Mouse (Mus musculus) neural tube, embryonic 15.5 days (tissue): Measurements from ENCODE around the gene Gm27027. TPM values are rescaled to one million over a fixed set of nuclear protein-coding genes. Genes with fewer than 3 reads are reported as not detected.
A peak's percentile ranks its signal among the peaks of the same experiment; 100 is the strongest.

Experiments
- ATAC-seq: fragments of 200-750 bp; cut with Nextera tagmentation; 2 replicates; pipeline ENCODE4 v1.8.0; 2017; ENCODE audit warnings: mild to moderate bottlenecking, moderate TSS enrichment, moderate library complexity; ENCODE audit not compliant: low FRiP score
- H3K27ac ChIP-seq: fragments of 300-500 bp; sonication (generic); replicated peaks from 2 replicates; pipeline ENCODE4 v1.5.1; 2015; ENCODE audit warnings: mild to moderate bottlenecking, inconsistent platforms
- H3K27me3 ChIP-seq: fragments of 300-500 bp; sonication (generic); replicated peaks from 2 replicates; pipeline ENCODE4 v1.6.1; 2015; ENCODE audit warnings: inconsistent platforms
- H3K36me3 ChIP-seq: fragments of 300-500 bp; sonication (generic); 2 replicates; pipeline ENCODE4 v1.6.1; 2015; ENCODE audit warnings: inconsistent platforms
- H3K4me1 ChIP-seq: fragments of 300-500 bp; sonication (generic); 2 replicates; pipeline ENCODE4 v1.6.1; 2015; ENCODE audit warnings: inconsistent platforms
- H3K4me2 ChIP-seq: fragments of 300-500 bp; sonication (generic); 2 replicates; pipeline ENCODE4 v1.6.1; 2015; ENCODE audit warnings: inconsistent platforms, mild to moderate bottlenecking, moderate library complexity
- H3K4me3 ChIP-seq: fragments of 300-500 bp; sonication (generic); replicated peaks from 2 replicates; pipeline ENCODE4 v1.5.1; 2015; ENCODE audit warnings: mild to moderate bottlenecking, inconsistent platforms
- H3K9ac ChIP-seq: fragments of 300-500 bp; sonication (generic); replicated peaks from 2 replicates; pipeline ENCODE4 v1.6.1; 2015; ENCODE audit warnings: mild to moderate bottlenecking, inconsistent platforms
- H3K9me3 ChIP-seq: fragments of 300-500 bp; sonication (generic); replicated peaks from 2 replicates; pipeline ENCODE4 v1.6.1; 2016; ENCODE audit warnings: inconsistent platforms
- WGBS: fragments of 180-500 bp; shearing (Covaris S2); methylation state at CpG from one replicate; pipeline ENCODE4 v1.1.7; 2015; ENCODE audit warnings: mixed read lengths; 5-methylcytosine and 5-hydroxymethylcytosine counted together
- polyA plus RNA-seq: library from polyadenylated mRNA; unstranded; fragments of >200 nt; fragmentation: Nextera tagmentation; extraction: Ambion mirVana; gene quantifications from 2 replicates; pipeline ENCODE4 v1.2.1, GENCODE M21; 2015

Gm27027 gene
- polyA plus RNA-seq, 1 experiment from 2014 or later: not detected

DNA sequence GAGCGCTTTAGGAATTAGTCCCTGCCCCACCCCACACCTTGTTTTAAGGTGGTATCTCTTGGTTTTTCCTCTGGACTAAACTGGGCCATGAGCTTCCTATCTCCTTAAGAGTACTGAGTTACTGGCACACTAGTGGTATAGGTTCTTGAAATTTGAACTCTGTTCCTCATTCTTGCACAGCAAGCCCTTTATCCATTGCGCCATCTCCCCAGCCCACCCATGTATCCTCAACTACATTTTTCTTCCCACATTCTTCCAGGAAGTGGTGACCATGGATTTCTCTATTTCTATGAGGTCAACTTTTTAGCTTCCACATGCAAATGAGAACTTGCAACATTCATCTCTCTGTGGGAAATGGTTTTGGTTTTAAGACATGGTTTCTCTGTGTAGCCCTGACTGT lies 82.6 kb downstream of the Gm27027 start:
- H3K4me1 ChIP-seq: peaks cover 10% of the 10 kb centered on the region
- 100% methylated on average over 2 of the region's 2 CpGs for WGBS
- H3K27me3 ChIP-seq: no peaks in the 10 kb centered on the region
- H3K9me3 ChIP-seq: no peaks in the 10 kb centered on the region
- no peak overlapping the region for H3K4me2 ChIP-seq
- H3K36me3 ChIP-seq: no peaks in the 10 kb centered on the region
- no peak overlapping the region for H3K4me3 ChIP-seq
- no peak for ATAC-seq
- no peak overlapping the region for H3K27ac ChIP-seq
- no peak overlapping the region for H3K9ac ChIP-seq

DNA sequence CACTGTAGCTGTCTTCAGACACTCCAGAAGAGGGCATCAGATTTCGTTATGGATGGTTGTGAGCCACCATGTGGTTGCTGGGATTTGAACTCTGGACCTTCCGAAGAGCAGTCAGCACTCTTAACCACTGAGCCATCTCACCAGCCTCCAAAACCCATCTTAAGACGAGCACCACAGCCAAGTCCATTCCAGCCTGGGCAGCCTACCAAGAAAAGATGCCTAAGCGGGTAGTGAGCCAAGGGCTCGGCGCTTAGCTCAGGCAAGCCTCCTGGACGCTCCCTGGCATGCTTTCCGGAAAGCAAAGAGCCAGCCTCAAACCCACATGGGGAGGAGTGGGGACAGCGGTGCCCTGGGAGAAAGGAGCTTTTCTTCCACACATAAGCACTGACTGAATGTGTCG lies 84.2 kb downstream of the Gm27027 start:
- no peaks in the 10 kb centered on the region for H3K27me3 ChIP-seq
- ATAC-seq: no peak
- WGBS: 76% methylated on average over 10 of the region's 10 CpGs
- no peaks in the 10 kb centered on the region for H3K9me3 ChIP-seq
- peaks cover 26% of the 10 kb centered on the region for H3K4me1 ChIP-seq
- H3K27ac ChIP-seq: no peak overlapping the region
- H3K4me2 ChIP-seq: no peak overlapping the region
- no peak overlapping the region for H3K9ac ChIP-seq
- H3K4me3 ChIP-seq: no peak overlapping the region
- H3K36me3 ChIP-seq: no peaks in the 10 kb centered on the region

- Histone ChIP-seq H3K4me1 (peaks cover 34% of the 10 kb centered on the region), H3K9ac (no peak overlapping the region), H3K9me3 (no peaks in the 10 kb centered on the region), H3K4me3 (no peak overlapping the region), H3K27ac (no peak overlapping the region), H3K4me2 (no peak overlapping the region), H3K36me3 (no peaks in the 10 kb centered on the region), H3K27me3 (no peaks in the 10 kb centered on the region)
- ATAC-seq: no peak
- 77% methylated on average over 5 of the region's 5 CpGs for WGBS
These were observed 86.4 kb downstream of the Gm27027 start for GRCm38 (mm10) chr2:93909716-93910115.

- Histone ChIP-seq H3K4me1 (peaks cover 34% of the 10 kb centered on the region), H3K27ac (peak overlapping the region; percentile 56), H3K4me2 (no peak overlapping the region), H3K27me3 (no peaks in the 10 kb centered on the region), H3K9me3 (no peaks in the 10 kb centered on the region), H3K4me3 (no peak overlapping the region), H3K36me3 (no peaks in the 10 kb centered on the region), H3K9ac (no peak overlapping the region)
- 44% methylated on average over 9 of the region's 9 CpGs for WGBS
- peak; percentile 60 for ATAC-seq
These were observed 88.4 kb downstream of the Gm27027 start for GRCm38 (mm10) chr2:93907519-93908294.

Other genes with a start within 250 kb of the Gm27027 start
- 69.7 and 77.0 TPM in 2 replicates for gene Ext2, start 173.8 kb downstream of the Gm27027 start, polyA plus RNA-seq
- 4.2 and 5.4 TPM in 2 replicates for gene Accs, start 146.4 kb downstream of the Gm27027 start, polyA plus RNA-seq
- gene Accsl, start 127.2 kb downstream of the Gm27027 start, polyA plus RNA-seq: 0.23 and 0.37 TPM in 2 replicates
- gene Gm13889, start 39.2 kb downstream of the Gm27027 start, polyA plus RNA-seq: 8.8 and 10.8 TPM in 2 replicates
- gene Alkbh3, start 14.5 kb upstream of the Gm27027 start, polyA plus RNA-seq: 44.4 and 47.2 TPM in 2 replicates
- gene Hsd17b12, start 161.6 kb upstream of the Gm27027 start, polyA plus RNA-seq: 138 and 141 TPM in 2 replicates